Mouse (Mus musculus): ENCODE measurements around the gene Fads2. TPM values are rescaled to one million over a fixed set of nuclear protein-coding genes. Genes with fewer than 3 reads are reported as not detected.

Gene Fads2
- polyA plus RNA-seq, 1 experiment from 2014 or later = 71.4 TPM

DNA sequence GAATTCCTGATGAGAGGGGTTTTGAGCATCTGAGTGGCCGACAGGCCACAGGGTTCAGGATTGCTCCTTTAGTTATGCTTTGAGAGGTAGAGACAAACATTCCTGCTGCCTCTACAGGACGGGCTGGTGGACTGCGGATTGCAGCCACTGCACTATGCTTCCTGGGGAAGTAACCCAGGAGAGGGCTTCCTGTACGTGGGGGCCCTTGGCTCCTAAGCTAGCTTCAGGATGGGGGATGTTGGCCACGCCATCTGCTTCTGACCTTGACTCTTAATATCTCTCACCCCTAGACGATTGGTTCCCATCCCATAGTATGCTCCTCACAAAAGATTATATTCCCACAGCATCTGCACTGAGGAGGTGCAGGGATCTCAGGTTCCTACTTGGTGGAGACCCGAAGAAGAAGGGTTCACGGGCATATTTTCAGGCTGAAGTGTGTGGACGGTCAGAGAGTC, 78.2 kb downstream of the Fads2 start:
- Histone ChIP-seq H3K36me3 (ENCODE audit: control insufficient read depth, insufficient read depth, low read length) (peaks cover 9% of the 10 kb centered on the region), H3K4me1 (replicated peaks; ENCODE audit: control insufficient read depth, insufficient read depth, low read length) (peaks cover 28% of the 10 kb centered on the region; the same call in 1 of the 2 replicates), H3K4me2 (ENCODE audit: low read length) (no peak overlapping the region), H3K27me3 (replicated peaks; ENCODE audit: control insufficient read depth, insufficient read depth, low read length) (no peaks in the 10 kb centered on the region), H3K27ac (ENCODE audit: low read depth) (0 out of 2 replicates have a peak overlapping the region, but pooled peaks have one; percentile 34), H3K4me3 (ENCODE audit: low read depth, low read length) (no peak overlapping the region), H3K9me3 (ENCODE audit: control insufficient read depth, low read length) (no peaks in the 10 kb centered on the region), H3K9ac (ENCODE audit: low read length) (no peak overlapping the region)
- no peak for ATAC-seq (replicated peaks; ENCODE audit: low FRiP score, low TSS enrichment, low read depth)
- WGBS = 61% methylated on average over 9 of the region's 9 CpGs
- DNase-seq (ENCODE audit: low spot score) = no peak

DNA sequence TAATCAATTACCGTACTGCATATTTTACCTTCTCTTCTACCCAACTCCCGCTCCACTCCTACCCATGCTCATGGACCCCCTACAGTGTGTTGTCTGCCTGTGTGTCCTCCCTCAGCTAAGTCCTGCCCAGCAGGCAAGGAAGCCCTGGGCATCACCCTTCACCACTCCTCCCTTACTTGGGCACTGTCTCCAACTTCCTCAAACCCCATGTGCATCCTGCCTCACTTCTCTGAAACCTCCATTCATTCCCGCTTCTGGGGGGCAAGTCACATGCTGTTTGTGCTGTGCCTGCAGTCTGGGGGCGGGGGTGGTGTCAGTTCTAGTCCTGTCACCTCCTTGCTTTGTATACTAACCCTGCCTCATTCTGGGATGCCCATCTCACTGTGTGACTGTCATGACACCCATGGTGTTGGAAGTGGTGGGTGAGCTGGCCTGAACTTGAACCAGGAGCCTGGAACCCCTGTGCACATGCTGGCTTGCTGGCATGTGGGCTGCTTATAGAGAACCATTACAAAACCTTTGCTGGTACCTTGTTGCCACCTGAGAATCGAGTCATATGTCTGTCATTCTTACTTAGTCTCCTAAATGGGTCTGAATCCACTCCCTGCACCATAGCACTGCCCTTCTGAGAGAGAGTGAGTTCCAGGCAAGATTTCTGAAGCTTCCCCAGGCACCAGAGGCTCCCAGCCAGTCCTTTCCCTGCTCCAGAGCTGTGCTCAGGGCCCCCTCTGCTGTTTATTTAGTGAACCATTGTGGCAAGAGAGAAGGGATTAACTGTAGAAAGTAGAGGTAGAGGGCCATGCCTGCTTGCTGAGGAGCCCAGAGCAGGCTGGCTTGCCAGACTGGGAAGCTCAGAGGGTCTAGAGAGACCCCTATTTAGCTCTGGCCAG, 78.9 kb downstream of the Fads2 start:
- WGBS = 71% methylated on average over 5 of the region's 5 CpGs
- Histone ChIP-seq H3K9me3 (ENCODE audit: control insufficient read depth, low read length) (no peaks in the 10 kb centered on the region), H3K4me2 (ENCODE audit: low read length) (no peak overlapping the region), H3K36me3 (ENCODE audit: control insufficient read depth, insufficient read depth, low read length) (peaks cover 3% of the 10 kb centered on the region), H3K4me1 (replicated peaks; ENCODE audit: control insufficient read depth, insufficient read depth, low read length) (peaks cover 31% of the 10 kb centered on the region), H3K27me3 (replicated peaks; ENCODE audit: control insufficient read depth, insufficient read depth, low read length) (no peaks in the 10 kb centered on the region), H3K4me3 (ENCODE audit: low read depth, low read length) (no peak overlapping the region), H3K27ac (ENCODE audit: low read depth) (peak overlapping the region; percentile 34; the same call in 1 of the 2 replicates), H3K9ac (ENCODE audit: low read length) (no peak overlapping the region)
- ATAC-seq (replicated peaks; ENCODE audit: low FRiP score, low TSS enrichment, low read depth) = no peak
- no peak for DNase-seq (ENCODE audit: low spot score)

GRCm38 (mm10) chr19:10021981-10022380, 79.6 kb downstream of the Fads2 start:
- Histone ChIP-seq H3K4me1 (replicated peaks; ENCODE audit: control insufficient read depth, insufficient read depth, low read length) (peaks cover 35% of the 10 kb centered on the region), H3K27ac (ENCODE audit: low read depth) (no peak overlapping the region), H3K27me3 (replicated peaks; ENCODE audit: control insufficient read depth, insufficient read depth, low read length) (no peaks in the 10 kb centered on the region), H3K36me3 (ENCODE audit: control insufficient read depth, insufficient read depth, low read length) (no peaks in the 10 kb centered on the region), H3K4me3 (ENCODE audit: low read depth, low read length) (no peak overlapping the region), H3K9ac (ENCODE audit: low read length) (no peak overlapping the region), H3K4me2 (ENCODE audit: low read length) (no peak overlapping the region), H3K9me3 (ENCODE audit: control insufficient read depth, low read length) (no peaks in the 10 kb centered on the region)
- ATAC-seq (replicated peaks; ENCODE audit: low FRiP score, low TSS enrichment, low read depth) (no peak), DNase-seq (ENCODE audit: low spot score) (no peak)
- WGBS = 83% methylated on average over 2 of the region's 2 CpGs

DNA sequence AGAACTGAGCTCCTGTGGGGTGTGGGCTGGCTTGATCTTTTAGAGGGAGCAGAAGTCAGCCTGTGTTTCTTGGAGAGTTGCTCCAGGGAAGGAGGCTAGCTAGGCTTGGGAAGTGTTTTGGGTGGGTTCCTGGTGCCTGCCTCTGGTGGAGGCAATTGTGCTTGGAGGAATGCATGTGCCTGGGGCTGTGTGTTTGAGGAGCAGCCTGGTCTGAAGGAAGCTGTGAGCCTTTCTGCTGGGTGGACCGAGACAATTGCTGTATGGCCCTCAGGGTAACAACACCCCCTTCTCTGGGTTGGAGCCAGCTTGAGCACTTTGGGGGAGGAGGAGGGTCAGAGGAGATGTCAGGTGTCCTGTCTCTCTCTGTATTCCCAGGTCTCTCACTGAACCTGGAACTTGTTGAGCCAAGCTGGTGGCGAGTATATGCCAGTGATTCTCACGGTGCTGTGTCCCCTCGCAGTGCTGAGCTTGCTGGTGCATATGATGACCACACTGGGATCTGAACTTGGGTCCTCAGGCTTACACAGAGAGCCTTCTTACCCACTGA, 82.3 kb downstream of the Fads2 start:
- Histone ChIP-seq H3K36me3 (ENCODE audit: control insufficient read depth, insufficient read depth, low read length) (no peaks in the 10 kb centered on the region), H3K4me1 (replicated peaks; ENCODE audit: control insufficient read depth, insufficient read depth, low read length) (peaks cover 38% of the 10 kb centered on the region), H3K9ac (ENCODE audit: low read length) (peak overlapping the region; percentile 55; the same call in 1 of the 2 replicates), H3K9me3 (ENCODE audit: control insufficient read depth, low read length) (no peaks in the 10 kb centered on the region), H3K27ac (ENCODE audit: low read depth) (no peak overlapping the region), H3K4me2 (ENCODE audit: low read length) (peak overlapping the region; percentile 85), H3K4me3 (ENCODE audit: low read depth, low read length) (peak overlapping the region; percentile 57), H3K27me3 (replicated peaks; ENCODE audit: control insufficient read depth, insufficient read depth, low read length) (no peaks in the 10 kb centered on the region)
- no peak for ATAC-seq (replicated peaks; ENCODE audit: low FRiP score, low TSS enrichment, low read depth)
- DNase-seq (ENCODE audit: low spot score) = no peak
- WGBS = 73% methylated on average over 4 of the region's 4 CpGs

DNA sequence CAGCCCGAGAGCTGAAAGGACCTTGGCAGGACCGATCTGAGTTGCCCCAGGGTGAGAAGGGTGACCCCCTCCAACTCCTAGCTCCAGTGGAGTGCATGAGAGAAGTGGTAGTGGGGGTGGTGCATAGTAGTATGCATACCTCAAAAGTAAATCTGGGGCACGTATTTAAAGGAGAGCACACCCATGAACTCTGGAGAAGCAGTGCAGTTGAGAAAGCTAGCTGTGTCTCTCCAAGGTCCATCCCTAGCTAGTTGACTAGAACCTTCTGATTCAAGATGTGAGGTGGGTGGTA, 83.1 kb downstream of the Fads2 start:
- Histone ChIP-seq H3K4me2 (ENCODE audit: low read length) (peak overlapping the region; percentile 85), H3K4me3 (ENCODE audit: low read depth, low read length) (peak overlapping the region; percentile 57), H3K9ac (ENCODE audit: low read length) (peak overlapping the region; percentile 55), H3K27me3 (replicated peaks; ENCODE audit: control insufficient read depth, insufficient read depth, low read length) (no peaks in the 10 kb centered on the region), H3K27ac (ENCODE audit: low read depth) (0 out of 2 replicates have a peak overlapping the region, but pooled peaks have one; percentile 52), H3K4me1 (replicated peaks; ENCODE audit: control insufficient read depth, insufficient read depth, low read length) (peaks cover 46% of the 10 kb centered on the region), H3K36me3 (ENCODE audit: control insufficient read depth, insufficient read depth, low read length) (no peaks in the 10 kb centered on the region), H3K9me3 (ENCODE audit: control insufficient read depth, low read length) (no peaks in the 10 kb centered on the region)
- 0% methylated on average over 3 of the region's 3 CpGs for WGBS
- no peak for DNase-seq (ENCODE audit: low spot score)
- ATAC-seq (replicated peaks; ENCODE audit: low FRiP score, low TSS enrichment, low read depth) = peak; percentile 22; the same call in 1 of the 2 replicates

GRCm38 (mm10) chr19:10017637-10018526, 83.7 kb downstream of the Fads2 start:
- Histone ChIP-seq H3K4me1 (replicated peaks; ENCODE audit: control insufficient read depth, insufficient read depth, low read length) (peaks cover 52% of the 10 kb centered on the region), H3K27ac (ENCODE audit: low read depth) (peak overlapping the region; percentile 52; the same call in 1 of the 2 replicates)
- WGBS = 7% methylated on average over 44 of the region's 44 CpGs

DNA sequence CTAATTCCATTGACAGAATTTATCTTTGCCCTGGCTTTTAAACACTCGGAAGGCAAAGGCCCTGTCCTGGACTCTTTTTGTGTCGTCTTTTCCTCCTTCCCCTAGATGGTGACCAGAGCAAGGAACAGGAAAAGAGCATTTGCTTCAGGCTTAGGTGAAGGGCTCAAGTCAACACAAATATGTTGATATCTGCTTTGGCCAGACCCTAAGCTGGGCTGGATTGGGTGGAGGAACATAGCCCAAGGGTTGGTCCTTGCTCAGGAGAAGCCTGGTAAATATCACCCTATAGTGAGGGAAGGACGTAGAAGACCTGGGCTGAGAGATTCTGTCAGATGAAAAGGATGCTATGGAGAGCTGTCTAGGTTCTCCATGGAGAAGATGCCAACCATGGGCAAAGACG, 85.4 kb downstream of the Fads2 start:
- H3K4me2 ChIP-seq (ENCODE audit: low read length) = no peak overlapping the region
- 76% methylated on average over 4 of the region's 4 CpGs for WGBS
- no peak overlapping the region for H3K27ac ChIP-seq (ENCODE audit: low read depth)
- H3K27me3 ChIP-seq (replicated peaks; ENCODE audit: control insufficient read depth, insufficient read depth, low read length) = no peaks in the 10 kb centered on the region
- no peak overlapping the region for H3K4me3 ChIP-seq (ENCODE audit: low read depth, low read length)
- peaks cover 57% of the 10 kb centered on the region for H3K4me1 ChIP-seq (replicated peaks; ENCODE audit: control insufficient read depth, insufficient read depth, low read length)
- DNase-seq (ENCODE audit: low spot score) (no peak), ATAC-seq (replicated peaks; ENCODE audit: low FRiP score, low TSS enrichment, low read depth) (no peak)
- no peaks in the 10 kb centered on the region for H3K36me3 ChIP-seq (ENCODE audit: control insufficient read depth, insufficient read depth, low read length)
- no peak overlapping the region for H3K9ac ChIP-seq (ENCODE audit: low read length)
- no peaks in the 10 kb centered on the region for H3K9me3 ChIP-seq (ENCODE audit: control insufficient read depth, low read length)

More at GRCm38 (mm10) chr19:10017637-10018526, 83.7 kb downstream of the Fads2 start:
- peak overlapping the region; percentile 57 for H3K4me3 ChIP-seq (ENCODE audit: low read depth, low read length)
- peak overlapping the region; percentile 55 for H3K9ac ChIP-seq (ENCODE audit: low read length)
- ATAC-seq (replicated peaks; ENCODE audit: low FRiP score, low TSS enrichment, low read depth) = peak; percentile 96
- peak overlapping the region; percentile 85 for H3K4me2 ChIP-seq (ENCODE audit: low read length)
- H3K9me3 ChIP-seq (ENCODE audit: control insufficient read depth, low read length) = no peaks in the 10 kb centered on the region
- peak; percentile 90 for DNase-seq (ENCODE audit: low spot score)
- H3K36me3 ChIP-seq (ENCODE audit: control insufficient read depth, insufficient read depth, low read length) = no peaks in the 10 kb centered on the region
- H3K27me3 ChIP-seq (replicated peaks; ENCODE audit: control insufficient read depth, insufficient read depth, low read length) = no peaks in the 10 kb centered on the region

DNA sequence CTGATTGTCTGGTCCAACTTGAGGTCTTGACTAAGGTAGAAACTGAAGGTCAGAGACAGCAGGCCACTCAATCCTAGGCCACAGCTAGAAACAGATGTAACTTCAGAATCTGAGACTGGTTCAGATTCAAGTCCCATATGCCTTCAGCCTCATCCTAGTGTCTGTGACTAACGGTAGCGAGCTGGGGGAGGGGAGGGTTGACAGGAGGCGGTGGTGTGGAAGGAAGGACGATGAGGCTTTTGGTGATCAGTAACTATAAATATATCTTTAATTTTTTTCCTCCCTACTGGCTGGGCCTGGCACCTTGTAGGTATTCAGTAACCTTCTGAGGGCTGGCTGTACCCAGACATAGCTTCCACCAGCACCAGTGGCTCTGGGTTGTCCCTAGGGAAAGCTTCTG, 86.1 kb downstream of the Fads2 start:
- DNase-seq (ENCODE audit: low spot score) (no peak), ATAC-seq (replicated peaks; ENCODE audit: low FRiP score, low TSS enrichment, low read depth) (no peak)
- no peak overlapping the region for H3K9ac ChIP-seq (ENCODE audit: low read length)
- H3K4me3 ChIP-seq (ENCODE audit: low read depth, low read length) = no peak overlapping the region
- WGBS = 63% methylated on average over 4 of the region's 4 CpGs
- H3K36me3 ChIP-seq (ENCODE audit: control insufficient read depth, insufficient read depth, low read length) = no peaks in the 10 kb centered on the region
- H3K27ac ChIP-seq (ENCODE audit: low read depth) = 0 out of 2 replicates have a peak overlapping the region, but pooled peaks have one; percentile 17
- no peaks in the 10 kb centered on the region for H3K27me3 ChIP-seq (replicated peaks; ENCODE audit: control insufficient read depth, insufficient read depth, low read length)
- H3K9me3 ChIP-seq (ENCODE audit: control insufficient read depth, low read length) = no peaks in the 10 kb centered on the region
- H3K4me1 ChIP-seq (replicated peaks; ENCODE audit: control insufficient read depth, insufficient read depth, low read length) = peaks cover 57% of the 10 kb centered on the region
- 0 out of 2 replicates have a peak overlapping the region, but pooled peaks have one; percentile 32 for H3K4me2 ChIP-seq (ENCODE audit: low read length)
